Mouse (Mus musculus): ENCODE data around the gene Ptgr1. TPM values are rescaled to one million over a fixed set of nuclear protein-coding genes. Genes with fewer than 3 reads are reported as not detected.
A peak's percentile ranks its signal among the peaks of the same experiment; 100 is the strongest.

The Ptgr1 gene
- polyA plus RNA-seq (2014; fragmentation: Nextera tagmentation; extraction: Ambion mirVana) = 28.0 and 30.5 TPM in 2 replicates

- Histone ChIP-seq H3K4me2 (peak within 1 kb of the TSS; percentile 70), H3K27ac (ENCODE audit: low read depth, low read length) (peak within 1 kb of the TSS; percentile 2; the same call in 1 of the 2 replicates), H3K9ac (ENCODE audit: low read depth, low read length) (peak within 1 kb of the TSS; percentile 30), H3K36me3 (ENCODE audit: control insufficient read depth, insufficient read depth, low read length) (no peaks in the 10 kb centered on the region), H3K4me3 (ENCODE audit: low read depth, low read length) (peak within 1 kb of the TSS; percentile 55), H3K27me3 (replicated peaks; ENCODE audit: control insufficient read depth, insufficient read depth, low read length) (no peaks in the 10 kb centered on the region), H3K9me3 (ENCODE audit: control insufficient read depth, low read length) (no peaks in the 10 kb centered on the region), H3K4me1 (replicated peaks; ENCODE audit: control insufficient read depth, insufficient read depth, low read length) (peaks cover 20% of the 10 kb centered on the region)
- WGBS = under 1% methylated on average over 28 of the region's 28 CpGs
- ATAC-seq (replicated peaks; ENCODE audit: low FRiP score) (peak; percentile 72), DNase-seq (ENCODE audit: low spot score) (peak; percentile 85)
Observed at GRCm38 (mm10) chr4:58986540-58987190, at the start of gene Ptgr1. TSS of gene Ptgr1 (minus strand) at chr4:58987119.

- no peak overlapping the region for H3K27ac ChIP-seq (ENCODE audit: low read depth, low read length)
- DNase-seq (ENCODE audit: low spot score) = peak; percentile 36
Observed at GRCm38 (mm10) chr4:59035786-59036350, 48.9 kb upstream of the Ptgr1 start.

GRCm38 (mm10) chr4:59034918-59035785 is 48.2 kb upstream of the Ptgr1 start, which contains the start of gene Gng10:
TSS of gene Gng10 (plus strand) at chr4:59035088.
- Histone ChIP-seq H3K4me3 (ENCODE audit: low read depth, low read length) (peak within 1 kb of the TSS; percentile 73), H3K4me1 (replicated peaks; ENCODE audit: control insufficient read depth, insufficient read depth, low read length) (peaks cover 8% of the 10 kb centered on the region; the same call in 1 of the 2 replicates), H3K27me3 (replicated peaks; ENCODE audit: control insufficient read depth, insufficient read depth, low read length) (no peaks in the 10 kb centered on the region), H3K36me3 (ENCODE audit: control insufficient read depth, insufficient read depth, low read length) (no peaks in the 10 kb centered on the region), H3K27ac (ENCODE audit: low read depth, low read length) (peak within 1 kb of the TSS; percentile 34; the same call in 1 of the 2 replicates), H3K4me2 (peak within 1 kb of the TSS; percentile 80), H3K9ac (ENCODE audit: low read depth, low read length) (peak within 1 kb of the TSS; percentile 77), H3K9me3 (ENCODE audit: control insufficient read depth, low read length) (0 out of 2 replicates have a peak, but pooled peaks cover 2% of the 10 kb centered on the region)
- peak; percentile 90 for ATAC-seq (replicated peaks; ENCODE audit: low FRiP score)
- DNase-seq (ENCODE audit: low spot score) = peak; percentile 78
- 10% methylated on average over 76 of the region's 76 CpGs for WGBS

More at GRCm38 (mm10) chr4:59035786-59036350, 48.9 kb upstream of the Ptgr1 start:
- Histone ChIP-seq H3K4me2 (peak overlapping the region; percentile 80), H3K36me3 (ENCODE audit: control insufficient read depth, insufficient read depth, low read length) (no peaks in the 10 kb centered on the region), H3K4me3 (ENCODE audit: low read depth, low read length) (peak overlapping the region; percentile 73), H3K27me3 (replicated peaks; ENCODE audit: control insufficient read depth, insufficient read depth, low read length) (no peaks in the 10 kb centered on the region), H3K9me3 (ENCODE audit: control insufficient read depth, low read length) (0 out of 2 replicates have a peak, but pooled peaks cover 2% of the 10 kb centered on the region), H3K9ac (ENCODE audit: low read depth, low read length) (peak overlapping the region; percentile 77; the same call in 1 of the 2 replicates), H3K4me1 (replicated peaks; ENCODE audit: control insufficient read depth, insufficient read depth, low read length) (peaks cover 8% of the 10 kb centered on the region; the same call in 1 of the 2 replicates)
- no peak for ATAC-seq (replicated peaks; ENCODE audit: low FRiP score)
- 62% methylated on average over 18 of the region's 18 CpGs for WGBS

GRCm38 (mm10) chr4:59034325-59034917 is 47.5 kb upstream of the Ptgr1 start:
- peak overlapping the region; percentile 80 for H3K4me2 ChIP-seq
- peaks cover 8% of the 10 kb centered on the region; the same call in 1 of the 2 replicates for H3K4me1 ChIP-seq (replicated peaks; ENCODE audit: control insufficient read depth, insufficient read depth, low read length)
- no peaks in the 10 kb centered on the region for H3K27me3 ChIP-seq (replicated peaks; ENCODE audit: control insufficient read depth, insufficient read depth, low read length)
- 0 out of 2 replicates have a peak, but pooled peaks cover 2% of the 10 kb centered on the region for H3K9me3 ChIP-seq (ENCODE audit: control insufficient read depth, low read length)
- no peaks in the 10 kb centered on the region for H3K36me3 ChIP-seq (ENCODE audit: control insufficient read depth, insufficient read depth, low read length)
- no peak for DNase-seq (ENCODE audit: low spot score)
- WGBS = 79% methylated on average over 10 of the region's 10 CpGs
- no peak overlapping the region for H3K9ac ChIP-seq (ENCODE audit: low read depth, low read length)
- peak overlapping the region; percentile 73 for H3K4me3 ChIP-seq (ENCODE audit: low read depth, low read length)
- no peak overlapping the region for H3K27ac ChIP-seq (ENCODE audit: low read depth, low read length)
- ATAC-seq (replicated peaks; ENCODE audit: low FRiP score) = no peak

GRCm38 (mm10) chr4:59016922-59017321 is 30.0 kb upstream of the Ptgr1 start:
- H3K36me3 ChIP-seq (ENCODE audit: control insufficient read depth, insufficient read depth, low read length) = peaks cover 4% of the 10 kb centered on the region; the same call in 1 of the 2 replicates
- H3K9ac ChIP-seq (ENCODE audit: low read depth, low read length) = no peak overlapping the region
- H3K9me3 ChIP-seq (ENCODE audit: control insufficient read depth, low read length) = no peaks in the 10 kb centered on the region
- DNase-seq (ENCODE audit: low spot score) (no peak), ATAC-seq (replicated peaks; ENCODE audit: low FRiP score) (no peak)
- H3K4me3 ChIP-seq (ENCODE audit: low read depth, low read length) = no peak overlapping the region
- H3K4me1 ChIP-seq (replicated peaks; ENCODE audit: control insufficient read depth, insufficient read depth, low read length) = 0 out of 2 replicates have a peak, but pooled peaks cover 4% of the 10 kb centered on the region
- no peaks in the 10 kb centered on the region for H3K27me3 ChIP-seq (replicated peaks; ENCODE audit: control insufficient read depth, insufficient read depth, low read length)
- no peak overlapping the region for H3K4me2 ChIP-seq
- no peak overlapping the region for H3K27ac ChIP-seq (ENCODE audit: low read depth, low read length)
- 76% methylated on average over 2 of the region's 2 CpGs for WGBS

GRCm38 (mm10) chr4:59015181-59015580 is 28.3 kb upstream of the Ptgr1 start:
- Histone ChIP-seq H3K4me2 (no peak overlapping the region), H3K27me3 (replicated peaks; ENCODE audit: control insufficient read depth, insufficient read depth, low read length) (no peaks in the 10 kb centered on the region), H3K36me3 (ENCODE audit: control insufficient read depth, insufficient read depth, low read length) (peaks cover 2% of the 10 kb centered on the region; the same call in 1 of the 2 replicates), H3K9ac (ENCODE audit: low read depth, low read length) (no peak overlapping the region), H3K4me1 (replicated peaks; ENCODE audit: control insufficient read depth, insufficient read depth, low read length) (peaks cover 11% of the 10 kb centered on the region), H3K9me3 (ENCODE audit: control insufficient read depth, low read length) (no peaks in the 10 kb centered on the region), H3K27ac (ENCODE audit: low read depth, low read length) (no peak overlapping the region), H3K4me3 (ENCODE audit: low read depth, low read length) (no peak overlapping the region)
- ATAC-seq (replicated peaks; ENCODE audit: low FRiP score) = no peak
- WGBS = 90% methylated on average over 3 of the region's 3 CpGs
- no peak for DNase-seq (ENCODE audit: low spot score)

- DNase-seq (ENCODE audit: low spot score) (no peak), ATAC-seq (replicated peaks; ENCODE audit: low FRiP score) (0 out of 2 replicates have a peak, but pooled peaks have one; percentile 41)
- WGBS = 60% methylated on average over 3 of the region's 3 CpGs
- H3K4me2 ChIP-seq = no peak overlapping the region
- H3K36me3 ChIP-seq (ENCODE audit: control insufficient read depth, insufficient read depth, low read length) = no peaks in the 10 kb centered on the region
- no peaks in the 10 kb centered on the region for H3K27me3 ChIP-seq (replicated peaks; ENCODE audit: control insufficient read depth, insufficient read depth, low read length)
- no peak overlapping the region for H3K4me3 ChIP-seq (ENCODE audit: low read depth, low read length)
- no peak overlapping the region for H3K9ac ChIP-seq (ENCODE audit: low read depth, low read length)
- H3K27ac ChIP-seq (ENCODE audit: low read depth, low read length) = peak overlapping the region; percentile 49; the same call in 1 of the 2 replicates
- H3K9me3 ChIP-seq (ENCODE audit: control insufficient read depth, low read length) = no peaks in the 10 kb centered on the region
- peaks cover 31% of the 10 kb centered on the region for H3K4me1 ChIP-seq (replicated peaks; ENCODE audit: control insufficient read depth, insufficient read depth, low read length)
Observed at GRCm38 (mm10) chr4:59011446-59011845, 24.5 kb upstream of the Ptgr1 start.

- 44% methylated on average over 4 of the region's 4 CpGs for WGBS
- ATAC-seq (replicated peaks; ENCODE audit: low FRiP score) = no peak
- no peaks in the 10 kb centered on the region for H3K36me3 ChIP-seq (ENCODE audit: control insufficient read depth, insufficient read depth, low read length)
- H3K4me3 ChIP-seq (ENCODE audit: low read depth, low read length) = no peak overlapping the region
- H3K4me2 ChIP-seq = no peak overlapping the region
- H3K27me3 ChIP-seq (replicated peaks; ENCODE audit: control insufficient read depth, insufficient read depth, low read length) = no peaks in the 10 kb centered on the region
- H3K9ac ChIP-seq (ENCODE audit: low read depth, low read length) = no peak overlapping the region
- no peak overlapping the region for H3K27ac ChIP-seq (ENCODE audit: low read depth, low read length)
- DNase-seq (ENCODE audit: low spot score) = no peak
- H3K4me1 ChIP-seq (replicated peaks; ENCODE audit: control insufficient read depth, insufficient read depth, low read length) = peaks cover 45% of the 10 kb centered on the region
- H3K9me3 ChIP-seq (ENCODE audit: control insufficient read depth, low read length) = no peaks in the 10 kb centered on the region
Observed at GRCm38 (mm10) chr4:59009696-59010095, 22.8 kb upstream of the Ptgr1 start.

All from liver, embryonic 11.5 days (tissue).